Mouse (Mus musculus) intestine, postnatal 0 days (tissue): Measurements from ENCODE around the gene Xntrpc. TPM values are rescaled to one million over a fixed set of nuclear protein-coding genes. Genes with fewer than 3 reads are reported as not detected.

Experiments
- ATAC-seq: fragments of 200-750 bp; cut with Nextera tagmentation; 2 replicates; pipeline ENCODE4 v1.8.0; 2017; ENCODE audit warnings: mild to moderate bottlenecking, moderate TSS enrichment, moderate library complexity
- H3K27ac ChIP-seq: fragments of 300-500 bp; sonication (generic); 2 replicates; pipeline ENCODE4 v1.5.1; 2014; ENCODE audit warnings: mild to moderate bottlenecking, low read depth, low read length, moderate library complexity
- H3K27me3 ChIP-seq: fragments of 300-500 bp; sonication (generic); replicated peaks from 2 replicates; pipeline ENCODE4 v1.6.1; 2014; ENCODE audit warnings: low read length, mixed read lengths; ENCODE audit not compliant: control insufficient read depth, insufficient read depth
- H3K36me3 ChIP-seq: fragments of 300-500 bp; sonication (generic); 2 replicates; pipeline ENCODE4 v1.6.1; 2014; ENCODE audit warnings: mild to moderate bottlenecking, moderate library complexity; ENCODE audit not compliant: control insufficient read depth, insufficient read depth
- H3K4me1 ChIP-seq: fragments of 300-500 bp; sonication (generic); replicated peaks from 2 replicates; pipeline ENCODE4 v1.6.1; 2014; ENCODE audit warnings: antibody characterized with exemption, low read length, mixed read lengths; ENCODE audit not compliant: control insufficient read depth, insufficient read depth
- H3K4me2 ChIP-seq: fragments of 300-500 bp; sonication (generic); replicated peaks from 2 replicates; pipeline ENCODE4 v1.6.1; 2014; ENCODE audit warnings: low read depth, mild to moderate bottlenecking, moderate library complexity
- H3K4me3 ChIP-seq: fragments of 300-500 bp; sonication (generic); 2 replicates; pipeline ENCODE4 v1.5.1; 2014; ENCODE audit warnings: low read depth, low read length
- H3K9ac ChIP-seq: fragments of 300-500 bp; sonication (generic); 2 replicates; pipeline ENCODE4 v1.6.1; 2014; ENCODE audit warnings: mild to moderate bottlenecking, low read depth, low read length
- H3K9me3 ChIP-seq: fragments of 300-500 bp; sonication (generic); 2 replicates; pipeline ENCODE4 v1.6.1; 2016; ENCODE audit warnings: mixed run types; ENCODE audit not compliant: control insufficient read depth
- CTCF ChIP-seq: sonication (generic); IDR thresholded peaks from 2 replicates; pipeline ENCODE4 v1.5.1; 2016; ENCODE audit warnings: low read depth, mild to moderate bottlenecking, control low read depth, antibody characterized with exemption, moderate library complexity
- WGBS: fragments of 180-500 bp; shearing (Covaris S2); extraction: QIAGEN DNeasy Blood & Tissue Kit; methylation state at CpG from one replicate; pipeline ENCODE4 v1.1.7; 2014; 5-methylcytosine and 5-hydroxymethylcytosine counted together
- polyA plus RNA-seq: library from polyadenylated mRNA; unstranded; fragments of >200 nt; fragmentation: Nextera tagmentation; extraction: Ambion mirVana; gene quantifications from 2 replicates; pipeline ENCODE4 v1.2.1, GENCODE M21; 2015

Gene Xntrpc
- polyA plus RNA-seq, 1 experiment from 2014 or later: not detected

GRCm38 (mm10) chr7:102103555-102103954, 38.0 kb downstream of the Xntrpc start:
- no peak for ATAC-seq
- 79% methylated on average over 2 of the region's 2 CpGs for WGBS
- no peaks in the 10 kb centered on the region; the same call in 1 of the 2 replicates for H3K4me1 ChIP-seq
- H3K27ac ChIP-seq: no peak overlapping the region
- no peaks in the 10 kb centered on the region for H3K27me3 ChIP-seq
- H3K9me3 ChIP-seq: no peaks in the 10 kb centered on the region
- no peak overlapping the region for H3K4me3 ChIP-seq
- no peaks in the 10 kb centered on the region for H3K36me3 ChIP-seq
- H3K4me2 ChIP-seq: no peak overlapping the region
- TF ChIP-seq CTCF: no peak
- H3K9ac ChIP-seq: no peak overlapping the region

GRCm38 (mm10) chr7:102104126-102104525, 38.6 kb downstream of the Xntrpc start:
- TF ChIP-seq CTCF: no peak
- no peak overlapping the region for H3K4me3 ChIP-seq
- H3K27me3 ChIP-seq: no peaks in the 10 kb centered on the region
- H3K27ac ChIP-seq: no peak overlapping the region
- H3K4me2 ChIP-seq: no peak overlapping the region
- WGBS: 56% methylated on average over 5 of the region's 5 CpGs
- no peaks in the 10 kb centered on the region for H3K36me3 ChIP-seq
- H3K9ac ChIP-seq: no peak overlapping the region
- no peak for ATAC-seq
- H3K4me1 ChIP-seq: no peaks in the 10 kb centered on the region; the same call in 1 of the 2 replicates
- H3K9me3 ChIP-seq: no peaks in the 10 kb centered on the region

GRCm38 (mm10) chr7:102106700-102107141, 41.2 kb downstream of the Xntrpc start:
- WGBS: 21% methylated on average over 23 of the region's 23 CpGs
- no peaks in the 10 kb centered on the region for H3K4me1 ChIP-seq
- H3K4me2 ChIP-seq: peak overlapping the region; percentile 63
- TF ChIP-seq CTCF: peak; percentile 34; the same call in 1 of the 2 replicates
- 0 out of 2 replicates have a peak overlapping the region, but pooled peaks have one; percentile 17 for H3K9ac ChIP-seq
- H3K9me3 ChIP-seq: no peaks in the 10 kb centered on the region
- H3K36me3 ChIP-seq: no peaks in the 10 kb centered on the region
- H3K27ac ChIP-seq: no peak overlapping the region
- H3K27me3 ChIP-seq: no peaks in the 10 kb centered on the region
- H3K4me3 ChIP-seq: peak overlapping the region; percentile 13; the same call in 1 of the 2 replicates
- 0 out of 2 replicates have a peak, but pooled peaks have one; percentile 16 for ATAC-seq

DNA sequence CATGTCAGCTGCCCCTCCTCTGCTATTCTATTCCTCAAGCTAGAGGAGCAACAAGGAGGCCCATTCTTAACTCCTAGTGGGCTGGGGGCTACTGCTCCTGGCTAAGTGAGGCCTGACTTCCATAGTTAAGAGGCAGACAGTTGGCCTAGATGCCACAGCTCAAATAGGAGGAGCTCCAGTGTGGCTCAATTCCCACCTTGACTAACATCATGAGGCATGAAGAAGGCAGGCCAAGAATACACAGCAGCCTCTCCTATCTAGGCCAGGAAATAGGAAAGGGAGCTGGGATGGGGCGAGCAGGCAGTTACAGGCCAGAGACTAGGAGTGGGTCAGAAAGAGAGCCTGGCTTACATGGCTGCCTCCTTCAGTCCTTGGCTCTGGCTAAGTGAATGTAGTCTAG, 42.7 kb downstream of the Xntrpc start:
- no peak overlapping the region for H3K4me3 ChIP-seq
- no peaks in the 10 kb centered on the region for H3K4me1 ChIP-seq
- no peaks in the 10 kb centered on the region for H3K36me3 ChIP-seq
- H3K9ac ChIP-seq: no peak overlapping the region
- WGBS: 69% methylated on average over 1 of the region's 1 CpGs
- no peaks in the 10 kb centered on the region for H3K9me3 ChIP-seq
- H3K27ac ChIP-seq: no peak overlapping the region
- H3K27me3 ChIP-seq: no peaks in the 10 kb centered on the region
- H3K4me2 ChIP-seq: no peak overlapping the region
- ATAC-seq: no peak
- no peak for TF ChIP-seq CTCF

DNA sequence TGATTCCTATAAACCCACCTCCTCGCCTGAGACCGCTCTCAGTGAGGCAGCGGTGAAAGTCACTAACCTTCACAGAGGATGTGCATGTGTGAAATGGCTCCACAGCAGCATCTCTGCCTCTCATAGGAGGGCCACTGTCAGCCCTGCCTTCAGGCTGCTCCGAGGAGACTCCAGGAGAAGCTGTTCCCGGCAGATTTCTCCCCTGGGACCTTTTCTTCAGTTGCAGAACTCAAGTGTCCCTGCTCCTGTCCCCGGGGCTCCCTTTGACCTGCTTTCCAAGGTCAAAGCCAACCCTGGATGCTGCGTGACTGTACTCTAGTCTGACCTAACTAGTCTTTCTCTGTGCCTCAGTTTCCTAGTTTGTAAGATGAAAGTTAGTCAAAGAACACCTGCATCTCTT, 43.7 kb downstream of the Xntrpc start, which contains the start of gene Art5:
Gene Art5, minus strand, starts transcription at position 319 of the 400 bp plus-strand sequence.
- Histone ChIP-seq H3K9me3 (no peaks in the 10 kb centered on the region), H3K4me1 (no peaks in the 10 kb centered on the region), H3K27ac (no peak within 1 kb of the TSS), H3K4me2 (no peak within 1 kb of the TSS), H3K36me3 (no peaks in the 10 kb centered on the region), H3K4me3 (no peak within 1 kb of the TSS), H3K27me3 (no peaks in the 10 kb centered on the region), H3K9ac (no peak within 1 kb of the TSS)
- 68% methylated on average over 7 of the region's 7 CpGs for WGBS
- TF ChIP-seq CTCF: no peak
- ATAC-seq: no peak

GRCm38 (mm10) chr7:102109746-102110145, 44.2 kb downstream of the Xntrpc start:
- TF ChIP-seq CTCF: no peak
- H3K4me1 ChIP-seq: no peaks in the 10 kb centered on the region
- H3K36me3 ChIP-seq: no peaks in the 10 kb centered on the region
- H3K9me3 ChIP-seq: no peaks in the 10 kb centered on the region
- ATAC-seq: no peak
- no peak overlapping the region for H3K4me2 ChIP-seq
- 89% methylated on average over 4 of the region's 4 CpGs for WGBS
- H3K9ac ChIP-seq: no peak overlapping the region
- H3K27me3 ChIP-seq: no peaks in the 10 kb centered on the region
- H3K4me3 ChIP-seq: no peak overlapping the region
- no peak overlapping the region for H3K27ac ChIP-seq
